Mouse (Mus musculus) stomach, postnatal 0 days (tissue): ENCODE measurements around the gene Ssna1.

Experiments
- CTCF ChIP-seq: IDR thresholded peaks from 2 replicates; pipeline ENCODE4 v1.5.1; 2016; ENCODE audit warnings: antibody characterized with exemption, low read depth, mild to moderate bottlenecking, moderate library complexity
- EP300 ChIP-seq: optimal IDR thresholded peaks from 2 replicates; pipeline ENCODE3; 2016; ENCODE audit warnings: antibody characterized with exemption

GRCm38 (mm10) chr2:25272515-25272914, 277 bp upstream of the Ssna1 start:
- TF ChIP-seq CTCF (no peak), EP300 (no peak)
